Mouse (Mus musculus) kidney, adult 18-20 months (tissue): ENCODE results near the gene Phf21b.
A peak's percentile ranks its signal among the peaks of the same experiment; 100 is the strongest.

Source experiments
- DNase-seq: peaks from one replicate; pipeline ENCODE4 v3.0.0; 2021

Phf21b gene

DNA sequence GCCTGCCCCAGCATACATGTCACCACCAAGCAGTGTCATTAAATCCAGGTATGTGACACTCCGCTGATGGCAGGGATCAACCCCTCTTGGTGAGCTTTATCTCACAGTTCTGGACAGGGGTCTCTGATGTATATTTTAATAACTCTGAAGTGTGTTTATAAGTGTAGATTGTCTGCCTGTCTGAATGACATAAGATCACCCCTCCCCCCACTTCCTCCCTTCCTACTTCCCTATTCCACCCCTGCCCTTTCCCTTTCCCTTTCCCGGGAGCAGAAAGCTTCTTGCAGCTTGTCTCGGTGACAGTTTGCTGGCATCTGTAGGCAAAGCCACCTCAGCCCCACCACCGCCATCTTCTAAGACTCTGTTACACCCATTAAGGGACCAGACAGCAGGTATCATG is 11.0 kb downstream of the Phf21b start:
- DNase-seq: no peak

DNA sequence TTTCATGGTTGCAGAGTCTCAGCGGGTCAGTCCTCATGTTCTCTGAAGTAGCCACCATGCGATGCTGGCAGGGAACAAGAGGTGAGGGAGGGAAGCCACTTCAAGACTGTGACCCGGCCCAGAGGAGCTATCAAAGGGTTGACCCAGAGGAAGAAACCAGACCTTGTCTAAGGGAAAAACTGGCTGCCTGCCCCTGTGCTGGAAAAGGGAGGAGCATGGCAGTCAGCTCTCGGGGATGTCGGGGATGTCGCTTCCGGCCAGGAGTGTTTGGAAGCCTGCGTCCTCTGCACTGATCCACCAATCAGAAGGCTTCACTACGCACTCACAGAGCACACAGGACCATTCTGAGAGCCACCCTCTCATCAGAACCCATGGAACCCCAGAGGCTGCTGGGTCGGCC is 12.8 kb downstream of the Phf21b start:
- no peak for DNase-seq

GRCm38 (mm10) chr15:84841925-84842821 is 13.7 kb downstream of the Phf21b start:
- DNase-seq: no peak

DNA sequence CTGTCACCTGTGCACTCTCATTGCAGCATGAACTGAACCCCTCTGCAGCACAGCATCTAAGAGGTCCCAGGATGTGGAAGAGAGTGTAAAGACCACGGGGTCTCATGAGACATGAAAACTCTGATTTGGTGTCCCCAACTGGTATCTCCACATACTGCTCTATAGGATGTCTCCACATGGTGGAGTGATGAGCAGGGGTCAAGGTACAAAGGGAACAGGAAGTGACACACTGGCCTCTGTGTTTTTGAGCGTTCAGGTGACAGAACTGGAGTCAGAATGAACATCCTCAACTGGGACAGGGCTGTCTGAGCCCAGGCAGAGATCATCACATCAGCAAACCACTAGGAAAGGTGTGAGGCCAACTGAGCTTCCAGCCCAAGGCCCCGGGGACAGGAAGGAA is 15.3 kb downstream of the Phf21b start:
- no peak for DNase-seq

DNA sequence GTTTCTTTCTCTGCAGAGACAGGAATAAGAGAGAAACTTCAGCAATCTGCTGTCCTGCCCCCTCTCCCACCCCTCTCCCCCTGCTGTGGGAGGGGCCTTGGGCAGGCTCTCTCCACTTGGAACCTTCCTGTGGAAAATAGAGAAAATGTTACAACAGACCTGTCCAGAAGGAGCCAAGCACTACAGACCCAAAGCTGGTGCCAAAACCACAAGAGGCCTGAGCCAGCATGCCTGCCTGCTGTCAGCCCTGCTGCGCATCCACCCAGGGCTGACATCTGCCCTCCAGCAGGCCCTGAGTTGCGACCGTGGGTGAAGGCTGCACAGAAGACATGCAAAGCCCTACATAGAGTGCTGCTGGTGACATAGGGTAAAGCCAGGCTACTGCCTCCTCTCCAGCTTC is 16.3 kb downstream of the Phf21b start:
- DNase-seq: no peak

DNA sequence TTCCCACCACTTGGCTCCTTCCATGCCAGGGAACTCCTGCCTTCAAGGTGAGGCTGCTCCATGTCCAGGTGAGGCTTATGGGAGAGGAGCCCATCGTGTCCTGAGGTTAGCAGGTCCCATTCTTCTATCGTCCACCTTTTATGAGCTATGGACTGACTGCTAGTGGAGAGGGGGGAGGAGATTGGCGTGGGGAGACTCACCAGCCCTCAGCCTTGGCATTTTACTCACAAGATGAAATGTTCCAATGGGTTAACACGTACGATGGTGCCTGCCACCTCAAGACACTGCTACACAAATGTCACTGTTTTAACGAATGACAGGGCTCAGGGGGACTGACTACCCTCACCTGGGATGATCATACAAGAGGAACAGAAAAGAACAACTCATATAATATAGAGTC is 18.0 kb downstream of the Phf21b start:
- DNase-seq: no peak

- DNase-seq: peak; percentile 85
Observed at GRCm38 (mm10) chr15:84829416-84829815, 26.4 kb downstream of the Phf21b start.

DNA sequence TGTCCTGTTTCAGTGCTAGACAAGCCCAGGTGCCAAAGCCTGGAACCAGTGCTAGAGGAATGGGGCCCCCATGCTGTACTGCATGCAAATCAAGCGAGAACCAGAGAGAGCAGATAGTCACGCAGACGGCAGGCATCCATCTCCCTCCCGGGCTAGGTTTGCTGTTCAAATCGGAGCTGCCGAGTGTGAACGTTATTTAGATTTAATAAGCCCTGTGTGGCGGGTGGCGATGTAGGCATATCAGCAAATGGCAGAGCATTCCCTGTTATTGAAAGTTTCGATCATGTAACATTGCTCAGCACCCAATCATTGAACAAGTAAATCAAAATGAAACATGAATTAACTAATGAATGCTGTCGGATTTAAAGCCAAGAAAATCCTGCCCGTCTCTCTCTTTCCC is 27.2 kb downstream of the Phf21b start:
- DNase-seq: no peak

GRCm38 (mm10) chr15:84823086-84823485 is 32.8 kb downstream of the Phf21b start:
- no peak for DNase-seq

DNA sequence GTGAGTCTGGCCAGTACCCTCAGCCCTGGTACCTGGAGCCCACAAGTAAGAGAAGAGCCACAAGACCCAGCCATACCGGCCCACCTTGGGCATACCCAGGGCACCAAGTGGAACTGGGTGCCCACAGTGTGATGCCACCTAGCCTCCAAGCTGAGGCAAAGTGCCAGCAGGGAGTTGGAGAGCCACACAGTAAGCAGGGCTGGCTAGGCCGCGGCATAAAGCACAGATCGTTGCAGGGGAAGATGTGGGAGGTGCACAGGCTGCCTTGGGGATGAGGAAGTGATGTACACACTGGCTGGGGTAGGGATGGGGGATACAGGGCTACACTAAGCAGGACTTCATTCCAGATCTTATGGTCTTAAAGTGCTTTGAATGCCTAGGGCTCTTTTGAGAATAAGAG is 35.0 kb downstream of the Phf21b start:
- no peak for DNase-seq

DNA sequence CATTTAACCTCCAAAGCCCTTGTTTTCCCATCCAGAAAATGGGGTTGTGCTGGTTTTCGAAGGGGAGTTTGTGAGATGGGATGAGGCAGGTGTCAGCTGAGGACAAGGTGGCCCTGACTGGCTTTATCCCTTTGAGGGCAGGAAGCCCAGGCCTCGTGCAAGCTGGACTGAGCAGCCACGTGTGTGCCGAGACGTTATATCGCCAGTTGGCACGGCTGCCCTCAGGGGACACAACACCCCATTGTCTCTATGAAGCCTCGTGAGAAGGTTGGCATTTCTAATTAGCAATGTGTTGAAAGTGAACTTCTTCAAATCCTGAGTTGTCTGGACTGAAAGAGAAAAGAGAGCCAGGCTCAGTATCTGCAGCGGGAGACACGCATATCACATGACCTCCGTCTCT is 37.6 kb downstream of the Phf21b start:
- DNase-seq: no peak

DNA sequence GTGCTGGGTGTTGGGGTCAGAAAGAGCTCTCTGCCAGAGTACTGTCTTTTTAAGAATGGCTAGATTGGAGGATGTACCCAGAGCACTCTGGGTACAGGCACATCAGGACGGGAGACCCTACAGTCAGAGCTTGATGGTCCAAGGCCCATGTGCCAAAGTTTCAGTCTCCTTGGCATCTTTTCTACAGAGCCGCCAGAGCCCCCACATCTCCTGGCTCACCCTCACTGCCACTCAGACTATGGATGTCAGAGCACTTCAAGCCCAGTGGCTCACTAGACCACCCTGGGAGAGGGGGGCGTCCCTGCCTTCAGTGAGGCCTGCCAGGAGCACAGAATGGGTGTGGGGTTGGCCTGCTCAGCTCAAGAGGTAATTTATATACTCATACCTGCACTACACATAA is 38.3 kb downstream of the Phf21b start:
- no peak for DNase-seq

DNA sequence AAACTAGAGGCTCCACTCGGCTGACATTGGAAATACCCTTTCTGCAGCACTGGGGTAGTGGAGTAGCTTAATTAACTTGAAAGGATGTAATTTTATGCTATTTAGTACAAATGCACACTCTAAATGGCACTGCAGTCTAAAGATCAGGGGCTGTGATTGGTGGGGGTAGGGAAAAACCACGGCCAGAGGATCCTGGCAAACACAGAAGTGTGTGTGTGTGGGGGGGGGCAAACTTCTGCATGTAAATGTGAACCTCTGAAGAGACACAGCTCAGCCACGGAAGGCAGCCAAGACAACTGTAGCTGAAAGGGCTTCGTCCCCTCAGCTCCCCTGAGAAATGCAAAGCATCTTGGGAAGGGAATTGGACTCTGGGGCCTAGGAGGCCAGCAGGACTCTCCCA is 40.7 kb downstream of the Phf21b start:
- no peak for DNase-seq

DNA sequence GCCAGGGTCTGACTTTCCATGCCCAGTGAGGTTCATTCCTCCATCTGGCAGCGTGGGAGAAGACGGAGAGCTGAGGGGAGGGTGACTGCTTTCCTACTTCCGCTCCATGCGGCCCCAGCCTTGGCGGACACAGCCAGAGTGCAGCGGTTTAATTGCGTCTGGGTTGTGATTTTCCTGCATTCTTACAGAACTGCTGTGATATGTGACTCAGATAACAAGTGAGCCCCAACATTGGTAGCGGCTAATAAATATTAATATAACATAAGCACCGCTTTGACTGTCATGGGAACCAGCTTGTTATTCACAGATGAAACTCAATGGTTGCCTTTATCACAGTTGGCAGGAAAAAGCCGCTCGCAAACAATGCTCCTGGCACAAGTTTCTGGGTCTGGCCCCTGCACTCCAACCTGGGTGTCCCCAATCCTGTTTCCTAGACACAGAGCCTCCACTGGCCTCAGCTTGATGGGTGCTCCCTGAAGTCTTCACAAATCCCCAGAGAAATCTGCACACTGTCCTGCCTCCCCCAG is 43.0 kb downstream of the Phf21b start:
- DNase-seq: no peak

- no peak for DNase-seq
Observed at GRCm38 (mm10) chr15:84811126-84811525, 44.7 kb downstream of the Phf21b start.

DNA sequence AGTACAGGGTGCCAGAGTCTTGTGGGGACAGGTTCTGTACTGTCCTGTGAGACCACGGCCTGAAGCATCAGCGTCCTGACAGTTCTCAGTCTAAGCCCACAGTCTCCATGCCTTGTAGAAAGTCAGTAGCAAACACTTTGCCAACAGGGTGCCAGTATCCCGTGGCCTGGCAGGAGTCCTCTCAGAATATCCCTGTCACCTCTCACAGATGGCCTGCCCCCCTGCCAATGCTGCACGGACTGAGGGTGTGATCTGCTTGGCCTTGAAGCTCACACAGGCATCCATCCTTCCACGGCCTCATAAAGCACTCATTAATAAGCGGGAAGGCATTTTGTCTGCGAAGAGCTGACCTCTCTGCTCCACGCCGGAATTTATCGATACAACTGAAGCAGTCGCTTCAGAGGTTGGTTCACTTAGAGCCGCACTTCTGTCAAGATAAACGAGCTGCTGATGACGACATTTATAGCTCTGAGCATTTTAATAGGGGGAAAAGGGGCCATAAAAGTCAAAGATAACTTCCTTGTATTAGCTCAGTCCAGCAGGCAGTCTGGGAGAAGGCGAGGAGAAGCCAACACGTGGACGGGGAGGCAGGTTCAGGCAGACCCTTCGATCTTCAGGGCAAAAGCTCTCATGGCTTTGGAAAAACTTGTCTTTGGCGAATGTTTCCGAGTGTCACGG is 46.4 kb downstream of the Phf21b start:
- no peak for DNase-seq

GRCm38 (mm10) chr15:84803685-84804084 is 52.2 kb downstream of the Phf21b start:
- peak; percentile 75 for DNase-seq

DNA sequence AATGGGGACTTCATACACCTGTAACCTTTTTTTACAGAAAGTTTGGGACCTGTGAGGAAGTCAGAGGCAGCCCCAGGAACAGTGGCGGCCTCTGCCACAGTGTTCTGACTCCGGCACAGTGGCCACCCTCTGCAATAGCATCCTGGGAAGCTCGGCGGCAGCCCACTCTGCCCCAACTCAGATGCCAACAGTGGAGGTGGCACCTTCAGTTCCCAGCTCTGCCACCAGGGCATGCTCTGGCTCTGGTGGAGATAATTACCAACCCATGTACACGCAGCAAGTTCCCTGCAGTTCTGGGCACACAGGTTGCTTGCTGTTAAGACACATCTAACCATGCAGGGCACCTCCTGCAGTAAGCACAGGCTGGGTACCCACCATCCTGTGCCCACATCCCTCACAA is 55.7 kb downstream of the Phf21b start:
- DNase-seq: peak; percentile 12

DNA sequence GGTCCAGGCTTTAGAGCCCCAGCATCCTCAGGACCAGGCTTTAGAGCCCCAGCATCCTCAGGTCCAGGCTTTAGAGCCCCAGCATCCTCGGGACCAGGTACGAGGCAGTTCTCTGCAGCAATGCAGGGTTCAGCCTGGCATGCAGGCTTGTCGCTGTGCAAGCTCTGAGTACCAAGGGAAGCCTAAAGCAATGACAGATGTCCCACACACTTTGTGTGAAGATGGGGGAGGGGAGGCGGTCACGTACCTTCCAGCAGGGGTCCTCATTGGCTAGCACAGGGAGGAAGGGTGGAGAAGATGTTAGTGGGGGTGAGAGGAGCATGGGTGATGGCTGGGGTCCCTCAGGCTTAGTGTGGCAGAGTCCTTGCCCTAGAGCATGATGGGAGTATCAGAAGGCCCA is 62.2 kb downstream of the Phf21b start:
- no peak for DNase-seq

DNA sequence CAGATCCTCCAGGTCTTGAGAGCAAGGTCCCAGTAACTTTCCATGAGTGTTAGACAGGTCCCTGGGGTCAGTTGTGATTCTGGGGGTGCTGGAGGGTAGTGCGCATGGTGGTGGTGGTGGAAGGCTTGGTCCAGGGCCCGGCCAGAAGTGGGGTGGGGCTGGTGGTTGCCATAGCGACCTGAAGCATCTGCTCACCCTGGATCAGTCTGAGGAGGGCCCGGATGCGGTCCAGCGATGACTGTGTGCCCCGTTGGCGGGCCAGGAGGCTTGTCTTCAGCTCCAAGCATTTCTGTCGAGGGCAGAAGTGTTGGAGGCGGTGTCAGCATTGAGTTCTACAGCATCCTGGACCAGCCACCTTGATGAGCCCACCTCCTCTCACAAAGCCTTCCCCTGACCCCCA is 68.7 kb downstream of the Phf21b start:
- no peak for DNase-seq

- no peak for DNase-seq
Observed at GRCm38 (mm10) chr15:84784812-84785211, 71.0 kb downstream of the Phf21b start.

DNA sequence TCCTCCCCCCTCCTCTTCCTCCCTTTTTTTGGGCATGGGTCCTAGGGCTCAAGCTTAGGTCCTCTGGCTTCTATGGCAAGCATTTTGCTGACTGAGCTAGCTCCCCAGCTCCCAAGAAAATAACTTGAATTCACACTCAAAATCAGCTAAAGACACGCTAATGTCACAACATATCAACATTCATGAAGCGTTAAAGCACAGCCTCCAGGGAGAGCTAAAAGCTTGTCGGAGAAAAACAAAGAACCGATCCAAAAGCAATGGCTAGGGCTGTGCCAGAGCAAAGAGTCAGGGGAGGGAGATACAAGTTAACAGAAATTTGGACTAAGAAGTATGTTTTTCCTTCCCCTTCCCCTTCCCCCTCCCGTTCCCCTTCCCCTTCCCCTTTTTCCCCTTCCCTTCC is 77.3 kb downstream of the Phf21b start:
- DNase-seq: no peak

- no peak for DNase-seq
Observed at GRCm38 (mm10) chr15:84775421-84776174, 80.3 kb downstream of the Phf21b start.
